Mouse (Mus musculus) thymus, adult 2 months (tissue): ENCODE data around the gene Supt4a. TPM values are rescaled to one million over a fixed set of nuclear protein-coding genes. Genes with fewer than 3 reads are reported as not detected.

Experiments used
- DNase-seq: peaks from one replicate; pipeline ENCODE4 v3.0.0; 2021
- H3K27ac ChIP-seq: fragments of 200-500 bp; 2 replicates; pipeline ENCODE4 v1.5.1; 2012; ENCODE audit warnings: low read length, control low read depth; ENCODE audit not compliant: control insufficient read depth, insufficient read depth
- H3K27me3 ChIP-seq: fragments of 200-500 bp; 2 replicates; pipeline ENCODE4 v1.6.1; 2012; ENCODE audit warnings: mild to moderate bottlenecking, low read length, moderate library complexity, mixed read lengths; ENCODE audit not compliant: control insufficient read depth, insufficient read depth
- H3K36me3 ChIP-seq: fragments of 200-500 bp; 2 replicates; pipeline ENCODE4 v1.6.1; 2012; ENCODE audit warnings: mild to moderate bottlenecking, low read length, moderate library complexity; ENCODE audit not compliant: control insufficient read depth, insufficient read depth
- H3K4me1 ChIP-seq: fragments of 200-500 bp; replicated peaks from 2 replicates; pipeline ENCODE4 v1.6.1; 2012; ENCODE audit warnings: low read length; ENCODE audit not compliant: control insufficient read depth, insufficient read depth
- H3K4me3 ChIP-seq: fragments of 200-500 bp; 2 replicates; pipeline ENCODE4 v1.5.1; 2012; ENCODE audit warnings: mild to moderate bottlenecking, low read length, control low read depth, moderate library complexity; ENCODE audit not compliant: control insufficient read depth, insufficient read depth
- CTCF ChIP-seq: fragments of 200-500 bp; IDR thresholded peaks from 2 replicates; pipeline ENCODE4 v1.5.1; 2012; ENCODE audit warnings: mild to moderate bottlenecking, control low read depth, low read length, moderate library complexity, borderline replicate concordance; ENCODE audit not compliant: control insufficient read depth, poor library complexity, insufficient read depth; ENCODE audit errors: extremely low read depth
- POLR2A ChIP-seq: fragments of 200-500 bp; IDR thresholded peaks from 2 replicates; pipeline ENCODE4 v1.6.1; 2012; ENCODE audit warnings: mild to moderate bottlenecking, low read length, control low read depth, moderate library complexity; ENCODE audit not compliant: control insufficient read depth, poor library complexity, insufficient read depth; ENCODE audit errors: extremely low read depth
- WGBS: fragments of 180-500 bp; shearing (Covaris S2); methylation state at CpG from one replicate; pipeline ENCODE4 v1.1.7; 2018; 5-methylcytosine and 5-hydroxymethylcytosine counted together
- polyA plus RNA-seq: library from polyadenylated mRNA; depleted of rRNA; stranded (reverse); fragments of >200 nt; gene quantifications from 2 replicates; pipeline ENCODE4 v1.2.3, GENCODE M21; 2012

The Supt4a gene
- polyA plus RNA-seq, 1 experiment, result 215 TPM

DNA sequence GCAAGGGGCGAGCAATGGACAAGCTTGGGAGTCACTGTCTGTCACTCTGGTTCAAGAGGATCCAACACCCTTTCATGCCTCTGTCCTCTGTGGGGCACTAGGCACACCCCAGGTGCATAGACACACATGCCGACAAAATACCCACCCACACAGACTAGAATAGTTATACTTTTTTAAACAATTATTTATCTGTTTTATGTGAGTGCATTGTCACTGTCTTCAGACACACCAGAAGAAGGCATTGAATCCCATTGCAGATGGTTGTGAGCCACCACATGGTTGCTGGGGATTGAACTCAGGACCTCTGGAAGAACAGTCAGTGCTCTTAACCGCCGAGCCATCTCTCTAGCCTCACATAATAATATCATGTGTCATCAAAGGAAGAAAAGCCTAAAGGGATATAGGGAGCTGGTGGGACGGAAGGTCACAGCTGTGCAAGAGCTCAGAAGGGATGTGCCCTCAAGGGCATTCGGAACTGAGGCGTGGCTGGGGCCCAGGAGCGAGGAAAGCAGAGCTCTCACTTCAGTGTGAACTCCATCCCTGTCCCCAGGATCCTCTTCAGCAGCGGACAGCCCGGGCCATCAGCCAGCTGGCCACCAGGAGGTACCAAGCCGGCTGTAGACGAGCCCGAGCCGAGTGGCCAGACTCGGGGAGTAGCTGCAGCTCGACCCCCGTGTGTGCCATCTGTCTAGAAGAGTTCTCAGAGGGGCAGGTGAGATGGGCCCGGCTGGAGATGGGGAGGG lies 8.3 kb upstream of the Supt4a start:
- no peak for DNase-seq
- 91% methylated on average over 18 of the region's 18 CpGs for WGBS
- H3K27me3 ChIP-seq, result no peaks in the 10 kb centered on the region
- TF ChIP-seq CTCF (no peak), POLR2A (no peak)
- peaks cover 69% of the 10 kb centered on the region for H3K4me1 ChIP-seq
- H3K27ac ChIP-seq, result no peak overlapping the region
- H3K4me3 ChIP-seq, result no peak overlapping the region
- H3K36me3 ChIP-seq, result no peaks in the 10 kb centered on the region

GRCm38 (mm10) chr11:87729593-87730185 lies 7.7 kb upstream of the Supt4a start:
- H3K27me3 ChIP-seq, result no peaks in the 10 kb centered on the region
- no peak overlapping the region for H3K4me3 ChIP-seq
- no peak overlapping the region for H3K27ac ChIP-seq
- DNase-seq, result no peak
- H3K4me1 ChIP-seq, result peaks cover 69% of the 10 kb centered on the region
- H3K36me3 ChIP-seq, result no peaks in the 10 kb centered on the region
- TF ChIP-seq CTCF, result no peak
- no peak for TF ChIP-seq POLR2A
- 97% methylated on average over 13 of the region's 13 CpGs for WGBS

DNA sequence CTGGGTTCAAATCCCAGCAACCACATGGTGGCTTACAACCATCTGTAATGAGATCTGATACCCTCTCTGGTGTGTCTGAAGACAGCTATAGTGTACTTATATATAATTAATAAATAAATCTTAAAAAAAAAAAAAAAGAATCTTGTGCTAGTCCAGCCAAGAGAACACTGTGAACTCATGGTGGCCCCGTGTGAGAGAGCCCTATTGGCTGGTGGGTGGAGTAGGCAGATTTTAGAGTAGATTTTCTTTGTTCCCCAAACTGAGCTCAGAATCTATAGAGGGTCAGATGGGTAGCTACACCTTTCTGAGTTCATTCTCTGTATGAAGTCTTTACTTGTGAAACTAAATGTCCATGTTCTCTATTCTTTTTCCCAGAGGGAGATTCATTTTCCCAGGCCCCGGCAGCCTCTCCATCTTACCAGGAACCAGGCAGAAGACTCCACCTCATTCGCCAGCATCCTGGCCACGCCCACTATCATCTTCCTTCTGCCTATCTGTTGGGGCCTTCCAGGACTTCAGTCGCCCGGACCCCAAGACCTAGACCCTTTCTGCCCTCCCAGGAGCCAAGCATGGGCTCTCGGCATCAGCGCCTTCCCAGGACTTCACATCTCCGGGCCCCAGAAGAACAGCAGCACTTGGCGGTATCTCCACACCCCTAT lies 6.6 kb upstream of the Supt4a start:
- DNase-seq, result no peak
- Histone ChIP-seq H3K27ac (no peak overlapping the region), H3K36me3 (no peaks in the 10 kb centered on the region), H3K4me3 (no peak overlapping the region), H3K27me3 (no peaks in the 10 kb centered on the region), H3K4me1 (peaks cover 68% of the 10 kb centered on the region)
- WGBS, result 88% methylated on average over 10 of the region's 10 CpGs
- TF ChIP-seq POLR2A (no peak), CTCF (no peak)

DNA sequence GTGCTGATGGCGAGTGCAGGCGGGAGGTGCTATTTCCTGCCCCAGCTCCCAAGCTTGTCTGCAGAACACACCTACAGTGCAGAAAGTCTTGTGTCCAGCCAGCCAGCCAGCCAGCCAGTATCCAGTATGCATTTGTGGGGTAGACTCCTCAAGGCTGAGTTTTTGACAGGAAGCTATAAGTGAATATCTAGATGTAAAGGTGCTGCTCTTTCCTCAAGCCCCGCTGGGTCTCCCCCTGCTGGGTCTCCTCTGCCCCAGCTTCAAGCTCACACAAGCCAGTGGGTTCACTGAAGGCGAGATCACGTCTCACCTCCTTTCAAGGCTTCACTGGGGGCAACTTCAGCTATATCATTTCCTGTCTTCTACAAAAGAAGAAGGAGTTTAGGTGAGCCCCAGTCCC lies 3.0 kb upstream of the Supt4a start:
- Histone ChIP-seq H3K36me3 (no peaks in the 10 kb centered on the region), H3K4me1 (peaks cover 47% of the 10 kb centered on the region), H3K27me3 (no peaks in the 10 kb centered on the region), H3K27ac (peak overlapping the region; percentile 93), H3K4me3 (peak overlapping the region; percentile 71)
- 11% methylated on average over 5 of the region's 5 CpGs for WGBS
- TF ChIP-seq POLR2A (peak; percentile 58), CTCF (peak; percentile 46; the same call in 1 of the 2 replicates)
- peak; percentile 74 for DNase-seq

- peaks cover 12% of the 10 kb centered on the region; the same call in 1 of the 2 replicates for H3K36me3 ChIP-seq
- WGBS, result 94% methylated on average over 6 of the region's 6 CpGs
- DNase-seq, result no peak
- H3K4me1 ChIP-seq, result peaks cover 46% of the 10 kb centered on the region
- no peak for TF ChIP-seq POLR2A
- TF ChIP-seq CTCF, result no peak
- no peak overlapping the region for H3K4me3 ChIP-seq
- H3K27ac ChIP-seq, result peak overlapping the region; percentile 9; the same call in 1 of the 2 replicates
- no peaks in the 10 kb centered on the region for H3K27me3 ChIP-seq
These were observed 1.7 kb upstream of the Supt4a start for GRCm38 (mm10) chr11:87735691-87736090.

GRCm38 (mm10) chr11:87736647-87737134 lies 661 bp upstream of the Supt4a start:
- no peak for TF ChIP-seq POLR2A
- no peak for TF ChIP-seq CTCF
- Histone ChIP-seq H3K27ac (peak overlapping the region; percentile 86), H3K4me1 (peaks cover 38% of the 10 kb centered on the region), H3K36me3 (peaks cover 14% of the 10 kb centered on the region; the same call in 1 of the 2 replicates), H3K27me3 (no peaks in the 10 kb centered on the region), H3K4me3 (peak overlapping the region; percentile 61)
- peak; percentile 77 for DNase-seq
- 3% methylated on average over 31 of the region's 31 CpGs for WGBS
